Mouse (Mus musculus): Measurements from ENCODE around the gene Olfr724. TPM values are rescaled to one million over a fixed set of nuclear protein-coding genes. Genes with fewer than 3 reads are reported as not detected.

The Olfr724 gene
- not detected in 2 replicates for polyA plus RNA-seq (2012; rRNA removed)

GRCm38 (mm10) chr14:49963174-49963573, at the start of gene Olfr724:
Gene Olfr724 (minus strand): TSS chr14:49963274.

GRCm38 (mm10) chr14:49931687-49932086, 31.4 kb downstream of the Olfr724 start, which contains the start of gene Olfr723:
Gene Olfr723 (minus strand): TSS chr14:49931787.

Other genes starting within 250 kb of the Olfr724 start
- 0.20 TPM in 2 replicates for gene Armh4, start 179.9 kb downstream of the Olfr724 start, polyA plus RNA-seq (2012; rRNA removed)
- not detected in 2 replicates for gene Olfr722, start 61.3 kb downstream of the Olfr724 start, polyA plus RNA-seq (2012; rRNA removed)
- not detected in 2 replicates for gene Olfr723, start 31.5 kb downstream of the Olfr724 start, polyA plus RNA-seq (2012; rRNA removed)
- not detected in 2 replicates for gene Olfr725, start 77.1 kb upstream of the Olfr724 start, polyA plus RNA-seq (2012; rRNA removed)
- not detected in 2 replicates for gene Olfr726, start 127.7 kb upstream of the Olfr724 start, polyA plus RNA-seq (2012; rRNA removed)
- gene Olfr727, start 159.9 kb upstream of the Olfr724 start, polyA plus RNA-seq (2012; rRNA removed) = not detected in 2 replicates
- gene Olfr728, start 179.4 kb upstream of the Olfr724 start, polyA plus RNA-seq (2012; rRNA removed) = not detected in 2 replicates
- not detected in 2 replicates for gene Olfr729, start 189.6 kb upstream of the Olfr724 start, polyA plus RNA-seq (2012; rRNA removed)
- gene Olfr730, start 224.9 kb upstream of the Olfr724 start, polyA plus RNA-seq (2012; rRNA removed) = not detected in 2 replicates